Mouse (Mus musculus): ENCODE measurements around the gene Twf1.
A peak's percentile ranks its signal among the peaks of the same experiment; 100 is the strongest.

Twf1 gene

DNA sequence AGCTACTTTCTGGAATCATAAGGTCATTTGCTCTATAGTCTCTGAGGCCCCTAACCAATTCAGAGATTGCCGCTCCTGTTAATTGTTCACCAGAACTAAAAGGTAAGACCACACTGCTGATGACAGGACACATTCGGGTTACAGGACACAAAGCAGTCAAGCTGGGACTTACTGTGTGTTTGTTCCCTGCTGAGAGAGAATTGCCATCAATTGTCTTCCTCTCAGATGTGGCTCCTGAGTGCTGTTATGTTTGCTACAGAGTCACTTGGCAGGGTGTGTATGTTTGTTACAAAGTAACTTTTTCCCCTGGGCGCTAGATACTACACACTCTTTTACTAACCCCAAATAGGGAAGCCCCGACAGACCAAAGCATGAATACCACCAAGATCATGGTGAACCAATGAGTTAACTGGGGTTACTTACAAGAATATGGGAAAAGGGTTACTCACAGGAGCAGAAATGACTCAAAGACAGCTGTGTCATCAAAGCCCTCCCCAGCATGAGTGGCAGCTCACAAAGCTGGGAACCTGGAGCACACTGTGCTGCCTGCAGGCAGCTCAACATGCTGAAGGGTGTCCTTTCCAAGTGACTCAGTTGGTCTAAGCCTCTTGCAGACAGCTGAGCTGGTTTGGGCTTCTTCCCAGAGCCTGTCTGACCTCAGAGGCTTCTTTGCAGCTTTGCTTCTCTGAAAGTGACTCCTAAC is 15.0 kb downstream of the Twf1 start:
- ATAC-seq (ENCODE audit: insufficient number of reproducible peaks, low FRiP score, low TSS enrichment) = no peak

DNA sequence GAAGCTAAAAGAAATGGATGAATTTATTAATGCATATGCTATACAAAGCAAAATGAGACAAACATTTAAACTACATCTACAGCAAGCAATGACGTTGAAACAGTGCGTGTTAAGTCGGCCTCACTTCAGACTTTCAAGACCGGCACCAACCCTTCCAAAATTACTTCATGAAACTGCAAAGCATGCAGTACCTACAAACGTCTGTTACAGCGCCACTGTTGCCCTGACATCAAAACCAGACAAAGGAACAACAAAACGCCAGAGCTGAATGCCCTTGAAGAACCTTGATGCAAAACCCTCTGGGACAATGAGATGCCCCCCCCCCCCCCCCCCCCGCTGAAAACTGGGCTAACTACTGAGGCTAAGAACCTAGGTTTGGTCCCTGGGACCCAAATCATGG is 16.9 kb downstream of the Twf1 start:
- ATAC-seq (ENCODE audit: insufficient number of reproducible peaks, low FRiP score, low TSS enrichment) = no peak

DNA sequence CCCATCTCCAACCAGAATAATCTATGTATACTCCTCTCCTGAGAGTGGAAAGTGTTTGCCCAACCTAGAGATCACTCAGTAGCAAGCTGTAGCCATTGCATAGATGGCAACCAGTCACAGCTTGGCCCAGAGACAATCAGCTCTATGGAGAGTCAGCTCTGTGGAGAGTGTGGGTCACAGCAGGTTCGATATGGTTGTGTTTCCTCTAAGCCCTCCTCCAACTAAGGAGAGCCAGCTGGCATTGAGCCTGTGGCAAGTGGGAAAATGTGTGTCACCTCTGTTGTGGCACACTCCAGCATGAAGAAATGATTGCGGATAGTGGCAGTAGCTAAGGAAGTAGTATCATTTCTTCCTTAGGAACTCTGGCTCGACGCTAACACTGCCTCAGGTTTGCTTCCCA is 18.2 kb downstream of the Twf1 start:
- ATAC-seq (ENCODE audit: insufficient number of reproducible peaks, low FRiP score, low TSS enrichment) = no peak

DNA sequence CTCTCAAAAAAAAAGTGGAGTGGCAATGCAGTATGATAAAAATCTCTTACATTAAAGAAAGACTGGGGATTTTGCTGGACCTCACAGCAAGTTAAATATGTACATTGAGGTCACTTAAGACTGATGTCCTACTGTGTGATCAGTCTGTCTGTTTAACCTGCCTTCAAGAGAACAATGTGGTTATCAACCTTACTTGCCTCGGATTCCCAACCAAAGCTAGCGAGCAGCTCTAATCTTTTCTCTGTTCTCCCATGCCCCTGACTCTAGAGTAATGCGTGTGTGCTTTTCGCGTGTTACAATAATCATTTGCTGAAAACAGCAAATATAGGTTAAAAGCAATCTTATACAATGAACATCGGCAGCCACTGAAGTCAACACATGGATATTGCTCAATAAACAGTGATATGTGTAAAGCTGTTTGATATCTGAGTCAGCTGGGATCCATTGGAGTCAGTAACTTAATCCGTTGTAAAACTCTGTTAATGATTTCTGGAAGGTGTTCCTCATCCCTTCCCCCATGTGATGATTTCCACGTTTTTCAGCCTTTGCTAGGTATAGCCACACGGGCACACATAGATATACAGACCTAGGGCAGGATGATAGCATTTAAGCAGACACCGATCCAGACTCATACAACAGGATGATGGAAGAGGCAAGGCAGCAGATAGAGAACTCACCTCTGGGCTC is 21.1 kb downstream of the Twf1 start:
- no peak for ATAC-seq (ENCODE audit: insufficient number of reproducible peaks, low FRiP score, low TSS enrichment)

DNA sequence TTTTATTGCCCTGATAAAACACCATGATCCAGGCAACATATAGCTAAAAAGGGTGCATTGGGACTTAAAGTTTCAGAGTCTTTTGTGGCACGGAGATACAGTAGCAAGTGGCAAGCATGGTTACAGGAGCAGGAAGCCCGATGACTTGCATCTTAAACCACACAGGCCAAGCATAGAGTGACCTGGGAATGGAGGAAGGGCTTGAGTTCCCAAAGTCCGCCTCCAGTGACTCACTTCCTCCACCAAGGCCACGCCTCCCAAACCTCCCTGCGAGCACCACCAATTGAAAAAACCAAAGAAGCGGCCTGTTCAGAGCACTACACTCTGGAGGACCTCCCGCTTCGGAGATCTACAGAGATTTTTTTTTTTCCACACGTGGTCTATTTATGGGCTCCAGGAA is 23.8 kb downstream of the Twf1 start:
- ATAC-seq (ENCODE audit: insufficient number of reproducible peaks, low FRiP score, low TSS enrichment) = no peak

DNA sequence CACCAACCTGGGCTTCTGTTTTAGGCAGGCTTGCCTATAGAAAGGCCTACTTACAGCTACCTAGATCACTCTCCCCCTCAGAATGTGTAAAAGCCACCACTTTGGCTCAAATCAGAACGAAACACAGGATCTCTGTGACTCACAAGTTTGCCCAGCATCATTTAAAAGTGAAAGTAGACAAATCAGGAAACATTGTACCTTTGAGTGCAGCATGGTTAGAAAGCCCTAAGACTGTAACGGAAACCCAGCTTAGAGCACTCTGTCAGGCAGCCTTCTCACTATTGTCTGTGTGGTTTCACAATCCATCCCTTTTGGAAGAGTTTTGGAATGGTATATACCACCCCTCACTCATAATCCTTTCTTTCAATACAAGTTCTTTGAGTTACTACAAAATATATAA is 24.8 kb downstream of the Twf1 start:
- ATAC-seq (ENCODE audit: insufficient number of reproducible peaks, low FRiP score, low TSS enrichment) = no peak

DNA sequence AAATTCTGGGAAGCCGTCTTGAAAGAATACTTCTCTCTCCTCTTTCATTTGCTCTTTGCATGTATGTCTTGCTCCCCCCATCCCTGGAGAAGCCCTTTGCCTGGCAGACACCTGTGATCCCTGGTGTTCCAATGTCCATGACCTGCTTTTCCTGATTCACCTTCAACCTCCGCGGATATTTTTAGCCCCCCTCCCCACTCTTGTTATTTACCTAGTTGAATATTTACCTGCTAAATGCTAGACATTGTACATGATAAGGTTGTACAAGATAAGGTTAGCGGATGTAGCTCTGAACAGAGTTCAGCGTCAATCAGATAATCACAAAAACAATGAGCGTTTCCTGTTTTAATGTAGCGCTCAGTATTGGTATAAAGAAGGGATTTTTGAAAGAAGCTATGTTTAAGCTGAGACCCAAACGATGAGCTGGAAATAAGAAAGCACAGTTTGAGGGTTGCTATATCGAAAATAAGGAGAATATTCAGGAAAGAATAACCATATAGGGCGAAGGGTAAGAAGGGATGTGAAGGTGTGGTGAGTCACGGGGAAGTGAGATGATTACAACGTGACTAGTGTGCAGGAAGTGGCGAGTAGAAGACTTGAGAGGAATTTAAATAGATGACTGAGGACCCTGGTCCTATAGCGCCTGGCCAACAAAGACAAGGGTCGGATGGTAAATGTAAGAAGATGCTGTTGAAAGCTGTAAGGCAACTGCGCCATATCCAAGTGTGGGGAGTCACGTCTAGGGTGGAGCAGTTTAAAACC is 30.6 kb downstream of the Twf1 start:
- no peak for ATAC-seq (ENCODE audit: insufficient number of reproducible peaks, low FRiP score, low TSS enrichment)

DNA sequence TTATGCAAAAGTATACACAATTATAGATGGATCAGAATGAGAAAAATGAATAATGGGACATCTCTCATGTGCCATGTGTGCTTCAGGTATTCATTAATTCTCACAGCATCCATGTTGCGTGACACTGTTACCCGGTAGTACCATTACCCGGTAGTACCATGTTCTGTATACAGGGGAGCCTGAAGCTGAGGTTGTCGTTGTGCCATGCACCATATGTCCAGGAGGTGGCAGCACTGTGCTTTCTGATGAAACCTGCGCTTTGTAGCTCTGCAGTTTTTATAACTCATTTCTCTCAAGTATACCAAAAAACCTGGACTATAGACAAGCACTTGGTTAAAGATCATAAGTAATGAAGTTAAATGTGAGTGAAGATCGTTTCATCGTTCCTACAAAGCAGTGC is 32.2 kb downstream of the Twf1 start:
- peak; percentile 82 for ATAC-seq (ENCODE audit: insufficient number of reproducible peaks, low FRiP score, low TSS enrichment)

DNA sequence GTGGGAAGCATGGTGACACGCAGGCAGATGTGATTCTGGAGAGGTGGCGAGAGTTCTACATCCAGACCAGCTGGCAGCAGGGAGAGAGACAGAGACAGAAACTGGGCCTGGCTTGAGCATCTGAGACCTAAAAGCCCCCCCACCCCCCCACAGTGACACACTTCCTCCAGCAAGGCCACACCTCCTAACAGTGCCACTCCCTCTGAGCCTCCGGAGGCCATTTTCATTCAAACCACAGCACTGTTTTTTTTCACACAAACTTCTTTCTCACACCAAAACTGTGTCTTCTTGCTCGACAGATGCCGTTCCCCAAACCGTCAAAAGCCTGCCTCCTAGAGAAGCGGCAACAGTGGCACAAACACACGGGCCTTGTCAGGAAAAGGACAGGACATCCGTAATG is 36.2 kb downstream of the Twf1 start:
- no peak for ATAC-seq (ENCODE audit: insufficient number of reproducible peaks, low FRiP score, low TSS enrichment)

DNA sequence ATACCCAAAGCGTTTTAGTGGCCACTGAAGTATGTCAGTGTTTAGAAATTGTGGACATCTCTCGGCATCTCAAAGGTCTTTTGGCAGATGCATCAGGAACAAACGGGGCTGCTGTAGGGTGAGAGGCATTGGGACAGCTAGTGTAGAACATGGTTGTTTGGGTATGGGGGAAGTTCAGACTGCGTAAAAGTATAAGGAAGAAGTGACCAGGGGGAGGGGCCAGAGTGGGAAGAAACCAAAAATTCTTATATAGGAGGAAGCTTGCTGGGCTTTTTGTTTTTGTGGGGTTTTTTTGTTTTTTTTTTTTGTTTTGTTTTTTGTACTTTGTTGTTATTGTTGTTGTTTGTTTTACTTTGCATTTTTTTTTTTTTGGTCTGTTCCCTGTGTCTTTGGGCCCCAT is 44.8 kb downstream of the Twf1 start:
- no peak for ATAC-seq (ENCODE audit: insufficient number of reproducible peaks, low FRiP score, low TSS enrichment)

DNA sequence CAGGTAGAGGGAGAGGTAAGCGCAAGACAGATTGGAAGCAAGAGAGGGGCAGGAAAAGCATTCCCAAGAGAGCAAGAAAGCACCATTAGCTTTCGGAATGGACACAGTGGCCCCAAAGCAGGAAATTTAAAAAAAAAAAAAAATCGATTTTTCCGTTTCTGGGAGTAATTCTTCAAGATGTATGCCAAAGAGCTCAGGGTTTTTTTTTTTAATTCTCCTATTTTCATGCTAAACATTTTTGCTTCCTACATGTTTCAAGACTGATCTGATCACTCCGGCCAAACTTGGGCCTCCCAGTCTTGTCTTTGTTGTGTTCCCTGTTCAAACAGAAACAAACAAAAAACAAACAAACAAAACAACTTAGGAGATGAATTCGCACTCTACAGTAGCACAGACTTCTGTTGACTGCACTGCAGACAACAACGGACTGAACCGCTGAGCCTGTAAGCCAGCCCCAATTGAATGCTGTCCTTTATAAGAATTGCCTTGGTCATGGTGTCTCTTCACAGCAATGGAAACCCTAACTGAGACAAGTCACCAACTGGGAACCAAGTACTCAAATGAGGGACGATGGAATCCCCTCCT is 45.5 kb downstream of the Twf1 start:
- ATAC-seq (ENCODE audit: insufficient number of reproducible peaks, low FRiP score, low TSS enrichment) = no peak

DNA sequence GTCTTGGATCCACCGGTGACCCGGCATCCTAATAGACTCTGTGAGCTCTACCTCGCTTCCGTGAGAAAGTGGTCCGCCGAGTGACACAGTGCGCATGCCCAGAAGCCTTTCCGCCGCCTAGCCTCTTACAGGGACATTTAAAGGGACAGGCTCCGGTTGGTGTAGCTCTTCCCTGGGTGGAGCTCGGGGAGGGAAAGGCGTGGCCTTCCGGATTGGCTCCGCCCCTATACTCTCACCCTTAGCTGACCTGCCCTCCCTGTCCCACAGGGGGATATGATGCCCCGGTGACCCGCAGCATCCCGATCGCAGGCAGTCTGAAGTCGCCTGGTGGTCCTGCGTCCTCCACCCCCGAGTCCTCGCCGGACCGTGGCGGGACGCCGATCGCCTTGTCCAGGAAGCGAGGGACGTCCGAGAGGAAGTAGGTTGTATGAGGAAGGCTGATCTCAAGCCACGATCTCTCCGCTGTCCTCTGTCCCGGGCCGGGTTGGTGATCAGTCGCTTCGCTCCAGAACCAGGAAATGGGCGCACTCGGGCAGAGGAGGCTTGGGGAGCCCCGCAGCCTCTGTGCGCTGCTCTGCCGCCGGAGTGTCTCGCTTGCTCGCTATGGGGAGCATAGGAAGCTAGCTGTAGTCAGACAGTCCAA is 46.2 kb downstream of the Twf1 start, which contains the start of the genes Pus7l and Irak4:
Gene Pus7l (minus strand): TSS at position 139 of the 643 bp plus-strand sequence.
Gene Irak4 (plus strand): TSS at position 235 of the 643 bp plus-strand sequence.
- ATAC-seq (ENCODE audit: insufficient number of reproducible peaks, low FRiP score, low TSS enrichment) = peak; percentile 94

DNA sequence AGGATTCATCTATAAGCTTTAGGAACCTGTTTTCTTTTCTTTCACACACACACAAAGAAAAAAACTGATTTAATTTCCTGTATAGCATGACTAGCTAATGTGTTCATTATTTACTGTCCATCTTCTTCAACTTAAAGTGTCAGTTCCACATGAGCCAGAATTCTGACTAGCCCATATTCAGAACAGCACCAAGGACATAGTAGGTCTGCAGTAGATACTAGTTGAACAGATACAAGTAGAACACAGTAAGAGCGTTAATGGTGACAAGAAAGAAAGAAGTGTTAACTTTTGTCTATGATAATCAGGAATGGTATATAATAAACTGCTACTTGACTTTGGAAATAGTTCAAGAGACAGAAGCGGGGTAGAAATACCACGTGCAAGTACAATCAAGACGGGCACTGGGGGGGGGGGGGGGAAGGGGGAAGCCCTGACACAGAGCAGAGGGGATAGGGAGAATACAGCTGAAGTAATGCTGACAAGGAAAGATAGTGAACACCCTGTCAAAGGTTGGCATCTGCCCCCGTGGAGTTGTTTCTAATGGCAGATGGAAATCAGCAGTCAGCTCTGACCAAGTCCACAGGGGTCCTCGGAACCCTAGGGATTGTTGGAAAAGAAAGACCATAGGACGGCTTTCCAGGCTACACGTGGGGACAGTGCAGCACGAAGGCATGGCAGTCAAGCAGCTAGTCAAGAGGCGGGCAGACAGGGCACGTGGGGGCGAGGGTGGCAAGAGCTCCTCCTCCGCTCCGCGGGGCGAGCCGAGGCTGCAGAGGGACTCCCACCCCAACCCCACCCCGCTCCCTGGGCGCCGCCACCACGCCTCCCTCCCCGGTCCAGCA is 46.9 kb downstream of the Twf1 start:
- peak; percentile 83 for ATAC-seq (ENCODE audit: insufficient number of reproducible peaks, low FRiP score, low TSS enrichment)

DNA sequence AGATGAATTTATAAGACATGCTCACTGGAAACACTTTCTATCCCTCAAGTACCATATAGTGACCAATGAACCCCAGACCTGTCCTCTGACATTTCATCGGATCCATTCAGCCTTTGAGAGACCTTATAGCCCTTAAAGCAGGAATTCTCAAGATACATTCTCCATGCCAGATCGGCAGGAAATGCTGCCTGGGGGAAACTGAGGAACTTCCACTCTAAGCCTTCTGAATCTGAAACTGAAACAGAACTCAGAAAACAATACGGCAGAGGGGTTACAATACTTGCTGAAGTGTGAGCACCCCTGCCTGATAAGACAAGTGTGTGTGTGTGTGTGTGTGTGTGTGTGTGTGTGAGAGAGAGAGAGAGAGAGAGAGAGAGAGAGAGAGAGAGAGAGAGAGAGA is 50.4 kb downstream of the Twf1 start:
- ATAC-seq (ENCODE audit: insufficient number of reproducible peaks, low FRiP score, low TSS enrichment) = no peak

DNA sequence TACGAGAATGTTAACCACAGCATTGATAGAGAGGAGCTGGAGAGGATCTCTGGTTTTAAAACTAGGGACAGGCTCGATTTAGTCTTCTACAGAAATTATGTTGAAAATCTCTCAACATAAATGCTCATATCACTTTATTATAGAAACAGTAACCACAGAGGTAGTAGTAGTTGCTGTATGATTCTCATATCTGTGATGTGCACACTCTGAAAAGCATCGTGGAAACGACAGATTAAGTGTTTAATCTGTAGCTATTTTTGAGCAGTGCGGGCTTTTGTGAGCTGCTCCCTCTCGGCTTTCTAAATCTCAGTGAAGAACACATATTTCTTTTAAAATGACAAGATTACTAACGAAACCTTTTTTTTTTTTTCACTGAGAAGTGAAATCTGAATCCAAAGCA is 54.2 kb downstream of the Twf1 start:
- ATAC-seq (ENCODE audit: insufficient number of reproducible peaks, low FRiP score, low TSS enrichment) = no peak

DNA sequence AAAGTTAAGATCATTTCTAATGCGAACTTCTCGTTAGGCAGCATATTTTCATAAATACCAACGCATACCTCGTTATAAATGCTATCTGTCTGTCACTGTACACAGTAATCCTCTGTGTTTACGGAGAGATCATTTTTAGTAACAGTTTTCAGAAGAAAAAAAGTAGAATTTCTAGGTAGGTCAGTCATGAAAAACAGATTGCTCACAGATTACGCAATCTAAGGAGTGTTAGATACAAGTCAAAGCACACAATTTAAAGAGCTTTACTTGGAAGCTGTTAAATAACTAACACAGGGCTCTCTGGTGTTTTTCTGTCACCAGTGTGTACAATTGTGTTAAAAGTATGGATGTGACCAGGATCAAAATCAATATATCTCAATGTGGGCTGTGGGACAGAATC is 56.7 kb downstream of the Twf1 start:
- no peak for ATAC-seq (ENCODE audit: insufficient number of reproducible peaks, low FRiP score, low TSS enrichment)

DNA sequence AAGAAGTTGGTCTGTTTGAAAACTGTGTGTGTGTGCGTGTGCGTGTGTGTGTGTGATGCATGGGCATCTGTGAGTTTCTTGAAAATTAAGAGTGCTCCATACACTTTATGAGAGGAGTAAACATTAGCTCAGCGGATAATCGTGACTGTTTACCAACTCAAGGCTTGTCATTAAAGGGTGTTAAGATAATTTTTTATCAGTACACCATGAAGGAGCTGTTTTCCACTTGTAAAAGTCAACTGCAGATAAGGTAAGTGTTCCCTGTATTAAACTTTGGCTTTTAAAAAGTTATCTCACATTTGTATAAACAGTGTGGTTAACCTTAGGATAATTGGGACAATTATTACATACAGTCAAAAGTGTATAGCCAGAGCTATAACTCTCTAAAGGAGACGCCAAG is 57.4 kb downstream of the Twf1 start:
- ATAC-seq (ENCODE audit: insufficient number of reproducible peaks, low FRiP score, low TSS enrichment) = no peak

DNA sequence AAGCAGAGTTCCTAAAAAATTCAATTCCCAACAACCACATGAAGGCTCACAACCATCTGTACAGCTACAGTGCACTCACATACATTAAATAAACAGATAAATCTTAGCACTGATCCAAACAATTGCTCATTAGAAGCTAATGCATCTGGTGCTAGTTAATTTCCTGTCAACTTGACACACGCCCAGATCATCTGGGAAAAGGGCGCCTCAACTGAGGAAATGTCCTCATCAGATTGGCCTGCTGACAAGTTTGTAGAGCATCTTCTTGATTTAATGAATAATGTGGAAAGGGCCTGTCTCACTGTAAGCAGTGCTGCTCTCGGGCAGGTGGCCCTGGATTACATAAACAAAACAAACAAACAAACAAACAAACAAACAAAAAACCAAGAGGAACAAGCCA is 59.2 kb downstream of the Twf1 start:
- ATAC-seq (ENCODE audit: insufficient number of reproducible peaks, low FRiP score, low TSS enrichment) = no peak
